Mouse (Mus musculus) lung, adult 2 months (tissue): ENCODE measurements around the gene Rasgrp3. TPM values are rescaled to one million over a fixed set of nuclear protein-coding genes. Genes with fewer than 3 reads are reported as not detected.

ENCODE experiments used
- DNase-seq: peaks from one replicate; pipeline ENCODE4 v3.0.0; 2022
- H3K4me1 ChIP-seq: fragments of 200-500 bp; 2 replicates; pipeline ENCODE4 v1.6.1; 2011; ENCODE audit warnings: low read length; ENCODE audit not compliant: control insufficient read depth, insufficient read depth
- H3K4me3 ChIP-seq: fragments of 200-500 bp; replicated peaks from 2 replicates; pipeline ENCODE3; 2011; ENCODE audit warnings: low read depth, mild to moderate bottlenecking, control low read depth, low read length; ENCODE audit errors: extremely low read depth
- CTCF ChIP-seq: fragments of 200-500 bp; IDR thresholded peaks from 2 replicates; pipeline ENCODE4 v1.5.1; 2011; ENCODE audit warnings: mild to moderate bottlenecking, low read length, control low read depth; ENCODE audit not compliant: insufficient read depth
- POLR2A ChIP-seq: fragments of 200-500 bp; IDR thresholded peaks from 2 replicates; pipeline ENCODE4 v1.6.1; 2011; ENCODE audit warnings: low read depth, mild to moderate bottlenecking, control low read depth, low read length, borderline replicate concordance; ENCODE audit errors: extremely low read depth
- WGBS: fragments of 180-500 bp; shearing (Covaris S2); methylation state at CpG from one replicate; pipeline ENCODE4 v1.1.7; 2018; 5-methylcytosine and 5-hydroxymethylcytosine counted together
- polyA plus RNA-seq: library from polyadenylated mRNA; depleted of rRNA; stranded (reverse); fragments of >200 nt; gene quantifications from 2 replicates; pipeline ENCODE4 v1.2.3, GENCODE M21; 2012

Rasgrp3 gene
- polyA plus RNA-seq, 1 experiment, result 27.0 TPM

- no peak for DNase-seq
- Histone ChIP-seq H3K4me3 (no peak overlapping the region), H3K4me1 (no peaks in the 10 kb centered on the region)
- TF ChIP-seq POLR2A (no peak), CTCF (no peak)
- WGBS, result 71% methylated on average over 12 of the region's 12 CpGs
Observed at GRCm38 (mm10) chr17:75534314-75535020, 98.8 kb downstream of the Rasgrp3 start.

DNA sequence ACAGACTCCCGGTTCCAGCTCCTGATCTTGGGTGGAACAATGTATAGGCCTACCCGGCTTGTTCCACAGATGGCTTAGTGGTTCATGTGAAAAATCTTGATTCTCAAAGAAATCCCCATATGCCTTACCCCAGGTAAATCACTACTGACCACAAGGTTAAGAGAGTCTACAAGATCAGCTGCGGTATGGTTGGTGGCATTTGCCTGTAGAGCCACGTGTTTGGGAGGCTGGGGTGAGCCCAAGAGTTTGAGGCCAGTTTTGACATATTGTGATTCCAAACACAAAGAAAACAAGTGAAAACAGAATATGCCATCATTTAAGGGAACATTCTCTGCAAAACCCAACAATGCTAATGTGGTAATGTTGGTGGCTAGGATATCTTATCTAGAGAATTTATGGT, 99.9 kb downstream of the Rasgrp3 start:
- peaks cover 3% of the 10 kb centered on the region; the same call in 1 of the 2 replicates for H3K4me1 ChIP-seq
- no peak overlapping the region for H3K4me3 ChIP-seq
- TF ChIP-seq CTCF, result no peak
- no peak for TF ChIP-seq POLR2A
- no peak for DNase-seq
- WGBS, result 92% methylated on average over 4 of the region's 4 CpGs

GRCm38 (mm10) chr17:75536396-75537049, 100.8 kb downstream of the Rasgrp3 start:
- Histone ChIP-seq H3K4me3 (no peak overlapping the region), H3K4me1 (peaks cover 3% of the 10 kb centered on the region; the same call in 1 of the 2 replicates)
- WGBS, result 20% methylated on average over 6 of the region's 6 CpGs
- TF ChIP-seq CTCF (peak; percentile 33; the same call in 1 of the 2 replicates), POLR2A (no peak)
- no peak for DNase-seq

DNA sequence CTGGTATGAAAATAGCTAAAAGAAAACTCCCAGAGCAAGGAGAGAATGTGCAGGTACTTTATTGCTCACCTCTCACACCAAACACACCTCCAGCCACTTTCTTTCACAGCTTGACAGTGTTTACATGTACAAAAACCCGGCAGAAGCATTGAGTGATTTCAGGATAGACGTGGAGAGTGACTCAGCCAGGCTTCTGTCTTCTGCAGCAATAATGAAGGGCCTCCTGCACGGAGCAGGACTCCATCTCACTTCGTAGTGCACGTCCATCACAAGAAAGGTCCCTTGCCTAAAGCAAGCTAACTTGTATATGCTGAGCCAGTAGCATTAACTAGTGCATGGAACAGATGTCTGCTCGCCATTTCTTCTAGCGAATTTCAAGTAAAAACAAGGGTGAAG, 101.4 kb downstream of the Rasgrp3 start:
- DNase-seq, result no peak
- Histone ChIP-seq H3K4me1 (peaks cover 3% of the 10 kb centered on the region; the same call in 1 of the 2 replicates), H3K4me3 (no peak overlapping the region)
- TF ChIP-seq CTCF (no peak), POLR2A (no peak)
- 75% methylated on average over 7 of the region's 7 CpGs for WGBS

GRCm38 (mm10) chr17:75538431-75538830, 102.7 kb downstream of the Rasgrp3 start:
- no peak for TF ChIP-seq POLR2A
- no peak for TF ChIP-seq CTCF
- WGBS, result 60% methylated on average over 12 of the region's 12 CpGs

DNA sequence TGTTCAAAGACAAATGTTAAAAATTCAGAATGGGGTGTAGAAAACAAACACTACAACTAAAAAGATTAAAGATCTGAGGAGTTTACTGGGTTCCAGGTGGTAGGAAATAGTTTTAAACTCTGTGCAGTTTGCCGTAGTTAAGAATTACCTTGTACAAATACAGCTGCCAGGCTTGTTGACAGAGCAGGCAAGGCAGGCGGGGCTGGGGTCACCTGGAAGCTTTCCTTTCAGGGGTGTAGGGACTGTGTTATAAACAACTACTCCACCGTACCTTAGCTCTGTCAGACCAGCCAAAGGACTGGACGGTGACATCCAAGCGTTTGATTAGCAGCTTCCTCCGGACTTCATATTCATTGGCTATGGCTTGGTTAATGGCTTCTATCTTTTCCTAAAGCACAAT, 103.4 kb downstream of the Rasgrp3 start:
- TF ChIP-seq POLR2A, result no peak
- no peak for TF ChIP-seq CTCF
- Histone ChIP-seq H3K4me3 (no peak overlapping the region), H3K4me1 (peaks cover 3% of the 10 kb centered on the region; the same call in 1 of the 2 replicates)
- WGBS, result 65% methylated on average over 6 of the region's 6 CpGs
- no peak for DNase-seq

More at GRCm38 (mm10) chr17:75538431-75538830, 102.7 kb downstream of the Rasgrp3 start:
- peaks cover 3% of the 10 kb centered on the region; the same call in 1 of the 2 replicates for H3K4me1 ChIP-seq
- no peak for DNase-seq
- no peak overlapping the region for H3K4me3 ChIP-seq

GRCm38 (mm10) chr17:75539841-75540240, 104.1 kb downstream of the Rasgrp3 start:
- TF ChIP-seq CTCF, result no peak
- TF ChIP-seq POLR2A, result no peak
- Histone ChIP-seq H3K4me3 (no peak overlapping the region), H3K4me1 (peaks cover 3% of the 10 kb centered on the region; the same call in 1 of the 2 replicates)
- 35% methylated on average over 5 of the region's 5 CpGs for WGBS
- DNase-seq, result no peak

DNA sequence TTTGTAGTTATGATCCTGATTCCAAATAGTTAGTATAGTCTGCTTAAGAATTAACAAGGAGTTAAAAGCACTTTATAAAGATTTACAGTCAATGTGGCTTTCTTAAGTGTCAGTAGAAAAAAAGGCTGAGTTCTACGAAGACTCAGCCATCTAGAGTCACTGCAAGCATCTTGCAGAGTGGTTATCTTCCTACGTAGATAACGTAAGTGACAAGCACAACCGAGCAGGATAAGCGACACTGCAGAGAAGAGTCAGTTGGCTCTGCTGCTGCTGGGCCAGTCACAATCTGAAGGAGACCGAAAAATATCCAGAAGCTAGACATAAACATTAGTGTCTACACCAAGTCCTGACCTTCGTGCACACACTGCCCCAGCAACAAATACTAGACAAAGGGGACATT, 107.7 kb downstream of the Rasgrp3 start:
- no peak overlapping the region for H3K4me3 ChIP-seq
- H3K4me1 ChIP-seq, result peaks cover 3% of the 10 kb centered on the region; the same call in 1 of the 2 replicates
- 67% methylated on average over 7 of the region's 7 CpGs for WGBS
- no peak for TF ChIP-seq POLR2A
- no peak for TF ChIP-seq CTCF
- DNase-seq, result no peak

DNA sequence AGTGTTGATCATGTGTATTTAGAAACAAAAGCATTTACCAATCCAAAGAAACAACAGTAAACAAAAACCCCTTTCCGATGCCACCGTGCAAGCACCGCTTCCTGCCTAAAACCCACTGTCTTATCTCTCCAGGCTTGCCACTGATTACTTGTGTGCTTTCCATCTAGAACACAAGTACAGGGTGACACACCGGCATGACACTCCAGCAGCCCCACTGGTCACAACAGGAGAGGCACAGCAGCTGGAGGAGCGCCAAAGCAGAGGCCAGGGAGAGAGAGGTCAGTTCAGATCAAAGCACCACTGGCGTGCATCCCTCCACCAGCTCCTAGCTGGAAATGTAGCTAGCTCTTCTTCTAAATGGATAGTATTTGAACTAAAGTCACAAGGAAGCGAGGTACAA, 108.6 kb downstream of the Rasgrp3 start:
- TF ChIP-seq POLR2A, result no peak
- TF ChIP-seq CTCF, result no peak
- Histone ChIP-seq H3K4me3 (no peak overlapping the region), H3K4me1 (peaks cover 3% of the 10 kb centered on the region; the same call in 1 of the 2 replicates)
- DNase-seq, result no peak
- 66% methylated on average over 7 of the region's 7 CpGs for WGBS

DNA sequence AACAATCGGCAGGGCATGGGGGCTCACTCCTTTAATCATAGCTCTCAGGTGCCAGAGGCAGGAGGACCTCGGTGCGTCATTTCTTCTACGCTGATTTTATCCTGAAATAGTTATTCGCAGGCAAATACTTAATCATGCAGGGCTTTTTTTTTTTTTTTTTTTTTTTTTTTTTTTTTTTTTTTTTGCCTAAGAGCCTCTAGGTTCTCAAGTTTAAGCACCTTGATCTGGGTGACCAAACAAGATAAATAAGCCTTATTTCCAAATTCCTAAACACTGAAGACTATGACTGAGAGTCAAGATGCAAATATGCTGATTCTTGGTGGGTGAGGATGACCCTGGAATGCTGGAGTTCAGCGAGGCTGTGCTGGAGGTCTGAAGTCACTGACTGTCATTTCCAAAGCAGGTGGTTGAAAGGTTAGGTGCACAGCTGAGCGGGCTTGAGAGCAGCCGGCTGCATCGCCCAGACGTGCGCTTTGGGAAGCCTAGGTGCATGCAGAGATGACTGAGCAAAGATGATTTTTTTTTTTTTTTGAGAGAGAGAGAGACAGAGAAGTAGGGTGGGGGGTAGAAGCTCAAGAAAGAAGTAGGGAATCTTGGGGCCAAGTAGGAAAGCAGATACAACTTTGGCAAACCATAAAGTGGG, 115.2 kb downstream of the Rasgrp3 start:
- WGBS, result 29% methylated on average over 11 of the region's 11 CpGs
- H3K4me3 ChIP-seq, result peak overlapping the region; percentile 98
- H3K4me1 ChIP-seq, result peaks cover 3% of the 10 kb centered on the region; the same call in 1 of the 2 replicates
- TF ChIP-seq POLR2A (no peak), CTCF (no peak)
- peak; percentile 12 for DNase-seq
